Mouse (Mus musculus) layer of hippocampus, postnatal 36 days (tissue): ENCODE measurements around the gene Pde8b. TPM values are rescaled to one million over a fixed set of nuclear protein-coding genes. Genes with fewer than 3 reads are reported as not detected.

ENCODE experiments used
- DNase-seq, 2 experiments: peaks; one replicate each; pipeline ENCODE4 v3.0.0; 2022
- total RNA-seq, 2 experiments: library from RNA; stranded (reverse); gene quantifications; 2 replicates each; pipeline ENCODE4 v1.2.3; 2021

Pde8b gene
- total RNA-seq, 2 experiments from 2014 or later = 97.2 to 99.8 TPM

DNA sequence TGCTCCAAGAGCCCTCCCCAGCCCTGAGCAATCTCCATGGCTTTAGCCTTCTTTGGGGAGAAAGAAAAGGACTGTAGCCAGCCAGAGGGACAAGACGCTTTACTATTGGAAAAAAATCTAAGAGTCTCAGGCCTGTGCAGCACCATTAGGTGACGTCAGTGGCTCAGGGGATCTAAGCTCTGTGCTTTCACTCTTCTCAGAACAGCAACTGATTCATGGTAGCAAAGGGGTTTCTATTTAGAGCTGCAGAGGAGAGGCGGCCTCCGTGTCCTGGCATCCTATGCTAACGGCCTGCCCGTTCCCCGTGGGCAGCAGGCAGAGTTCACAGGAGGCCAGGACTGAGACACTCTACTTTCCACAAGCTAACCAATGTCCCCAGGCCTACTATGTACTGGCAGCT lies 169.1 kb downstream of the Pde8b start:
- no peak for DNase-seq

DNA sequence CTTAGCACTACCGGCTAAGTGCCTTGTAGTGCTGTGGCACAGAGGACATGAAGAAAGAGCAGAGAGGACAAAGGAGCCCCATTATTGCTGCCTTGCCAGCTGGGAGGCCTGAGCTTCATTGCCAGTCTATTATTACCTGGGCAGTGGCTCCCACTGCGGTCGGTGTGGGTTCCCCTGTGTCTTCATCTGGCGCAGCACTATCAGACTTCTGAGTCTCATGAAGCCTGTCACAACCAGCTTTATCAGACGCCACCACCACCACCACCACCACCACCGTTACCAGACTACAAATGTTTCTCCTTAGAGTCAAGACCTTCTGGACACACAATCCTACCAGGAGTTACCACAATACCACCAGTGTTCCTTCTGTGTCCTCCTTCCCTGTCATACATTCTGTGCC lies 171.6 kb downstream of the Pde8b start:
- no peak for DNase-seq

DNA sequence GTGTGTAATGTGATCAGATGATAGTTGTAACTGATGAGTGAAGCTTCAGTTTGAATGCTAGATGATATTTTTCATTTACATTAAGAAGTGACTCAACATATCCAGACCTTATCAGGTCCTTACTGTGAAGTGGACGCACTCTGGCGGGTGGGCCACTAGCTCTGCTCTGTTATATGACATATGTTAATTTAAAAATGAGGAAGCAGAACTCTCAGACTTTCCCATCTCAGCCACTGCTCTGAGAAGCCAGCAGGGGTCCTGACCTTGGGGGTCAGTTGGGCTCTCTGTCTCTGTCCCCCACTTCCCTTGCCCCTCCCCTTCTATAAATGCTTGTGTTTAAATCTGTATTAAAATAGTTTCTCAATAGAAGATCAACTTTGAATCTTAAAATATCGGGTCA lies 172.4 kb downstream of the Pde8b start:
- no peak for DNase-seq

DNA sequence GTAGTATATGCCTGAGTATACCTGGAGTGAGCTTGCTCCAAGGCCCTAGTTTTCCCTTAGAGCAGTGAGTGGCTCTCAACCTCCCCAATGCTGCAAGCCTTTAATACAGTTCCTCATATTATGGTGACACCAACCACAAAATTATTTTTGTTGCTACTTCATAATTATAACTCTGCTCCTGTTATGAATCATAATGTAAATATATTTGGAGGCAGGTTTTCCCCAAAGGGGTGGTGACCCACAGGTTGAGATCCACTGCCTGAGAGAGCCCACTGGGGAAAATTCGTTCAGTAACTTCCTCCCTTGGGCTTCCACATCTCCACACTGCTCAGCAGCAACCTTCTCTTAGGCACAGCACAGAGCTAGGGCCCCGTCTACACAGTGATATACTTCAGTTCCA lies 174.0 kb downstream of the Pde8b start:
- DNase-seq = no peak

DNA sequence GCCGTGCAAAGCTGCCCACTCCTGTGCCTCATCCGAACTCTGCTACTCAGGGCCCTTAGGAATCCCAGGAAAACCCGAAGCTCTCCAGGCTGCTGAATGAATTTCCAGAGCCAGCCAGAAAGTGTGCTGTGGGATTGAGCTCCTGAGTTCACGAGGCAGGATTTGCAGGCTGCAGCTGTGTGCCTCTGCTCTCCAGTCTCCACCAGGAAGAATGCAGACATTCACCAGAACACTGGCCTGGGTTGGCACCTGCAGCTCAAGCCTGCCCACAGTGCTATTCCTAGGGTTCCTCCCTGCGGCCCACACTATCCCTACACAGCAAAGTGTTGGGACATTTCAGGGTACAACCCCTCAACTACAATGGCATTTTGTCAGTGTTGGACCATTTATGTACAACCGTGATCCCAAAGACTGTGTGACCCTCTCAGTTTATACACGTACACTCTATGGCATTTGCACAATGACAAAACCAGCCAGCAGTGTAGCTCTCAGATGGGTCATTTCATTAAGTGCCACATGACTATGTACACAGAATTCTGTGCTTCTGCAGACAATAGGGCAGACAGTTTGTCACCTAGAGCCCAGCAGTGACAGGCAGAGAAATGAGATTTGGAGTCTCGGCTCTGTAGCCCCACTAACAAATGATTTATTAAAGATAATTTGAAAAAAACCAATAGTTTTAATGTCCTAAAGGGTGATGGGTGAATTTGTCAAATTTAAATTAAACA lies 176.5 kb downstream of the Pde8b start:
- no peak for DNase-seq

DNA sequence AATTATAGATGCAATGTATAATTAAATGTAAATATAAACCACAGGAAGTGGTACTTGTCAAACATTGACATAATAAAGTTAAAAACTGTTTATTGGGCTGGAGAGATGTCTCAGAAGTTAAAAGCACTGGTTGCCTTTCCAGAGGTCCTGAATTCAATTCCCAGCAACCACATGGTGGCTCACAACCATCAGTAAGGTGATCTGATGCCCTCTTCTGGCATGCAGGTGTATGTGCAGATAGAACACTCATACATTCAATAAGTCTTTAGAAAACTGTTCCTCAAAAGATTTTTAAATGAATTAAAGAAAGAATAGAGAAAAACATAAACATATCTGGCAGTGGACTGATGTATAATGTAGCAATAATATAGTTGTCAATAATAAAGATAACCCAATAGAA lies 179.9 kb downstream of the Pde8b start:
- DNase-seq = no peak

DNA sequence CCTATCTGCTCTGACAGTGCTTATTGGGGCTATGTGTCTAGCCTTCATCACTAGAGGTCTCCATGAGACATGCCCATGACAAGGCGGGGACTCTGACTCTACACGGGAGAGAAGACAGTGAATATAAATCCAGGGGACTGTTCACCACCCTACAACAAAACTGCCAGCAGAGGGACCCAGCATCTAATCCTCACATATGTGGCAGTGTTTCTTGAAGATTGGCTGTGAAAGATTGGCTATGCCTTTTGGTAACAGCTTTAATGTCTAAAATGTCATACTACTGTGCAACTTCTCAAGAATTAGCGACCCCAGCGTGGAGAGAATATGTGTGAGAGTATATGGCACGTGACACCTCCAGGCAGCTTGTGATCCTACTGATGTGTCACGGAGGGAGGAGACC lies 182.3 kb downstream of the Pde8b start:
- no peak for DNase-seq

DNA sequence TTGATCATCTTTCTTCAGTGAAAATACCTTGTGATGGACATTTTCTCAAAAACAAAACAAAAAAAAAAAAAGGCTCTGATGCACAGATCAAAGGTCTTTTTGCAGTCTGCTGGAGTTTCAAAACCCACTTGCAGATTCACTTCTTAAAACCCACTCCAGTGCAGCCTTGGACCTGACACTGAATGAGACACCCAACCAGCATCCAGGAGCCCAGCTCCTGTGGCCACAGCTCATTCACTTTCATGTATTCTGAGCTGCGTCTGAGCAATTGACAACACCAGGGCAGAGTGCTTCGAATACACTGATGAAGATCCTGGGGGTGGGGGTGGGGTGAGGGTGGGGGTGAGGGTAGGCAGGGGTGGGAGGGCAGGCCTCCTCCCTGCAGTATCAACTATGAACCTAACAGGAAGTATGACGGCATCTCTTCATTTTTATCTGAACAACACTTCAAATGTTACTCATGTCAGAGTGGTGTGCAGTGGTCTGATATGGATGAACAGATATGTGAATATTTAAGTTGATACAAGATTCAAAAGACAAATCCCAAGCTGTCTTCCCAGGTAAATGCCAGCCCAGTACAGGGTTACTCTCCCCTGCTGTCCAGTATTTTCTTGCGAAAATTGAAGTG lies 186.6 kb downstream of the Pde8b start:
- DNase-seq = no peak

DNA sequence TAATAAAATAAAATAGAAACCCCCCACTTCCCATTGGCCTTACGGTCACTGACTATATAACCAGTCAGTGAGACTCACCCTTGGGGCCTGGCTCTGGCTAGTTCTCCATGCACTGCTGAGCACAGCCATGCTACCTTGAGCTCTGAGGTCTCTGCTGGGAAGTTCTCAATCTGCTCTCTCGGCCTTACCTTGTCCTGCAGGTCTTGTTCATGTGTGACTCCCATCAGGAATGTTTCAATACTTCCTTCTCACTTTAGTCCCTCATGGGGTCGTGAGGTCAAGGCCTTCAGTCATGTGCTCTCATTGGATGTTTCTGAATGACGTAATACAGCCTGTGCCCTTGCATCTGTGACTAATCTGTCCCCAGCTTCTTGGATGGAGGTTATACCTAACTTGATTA lies 191.3 kb downstream of the Pde8b start:
- DNase-seq = no peak

DNA sequence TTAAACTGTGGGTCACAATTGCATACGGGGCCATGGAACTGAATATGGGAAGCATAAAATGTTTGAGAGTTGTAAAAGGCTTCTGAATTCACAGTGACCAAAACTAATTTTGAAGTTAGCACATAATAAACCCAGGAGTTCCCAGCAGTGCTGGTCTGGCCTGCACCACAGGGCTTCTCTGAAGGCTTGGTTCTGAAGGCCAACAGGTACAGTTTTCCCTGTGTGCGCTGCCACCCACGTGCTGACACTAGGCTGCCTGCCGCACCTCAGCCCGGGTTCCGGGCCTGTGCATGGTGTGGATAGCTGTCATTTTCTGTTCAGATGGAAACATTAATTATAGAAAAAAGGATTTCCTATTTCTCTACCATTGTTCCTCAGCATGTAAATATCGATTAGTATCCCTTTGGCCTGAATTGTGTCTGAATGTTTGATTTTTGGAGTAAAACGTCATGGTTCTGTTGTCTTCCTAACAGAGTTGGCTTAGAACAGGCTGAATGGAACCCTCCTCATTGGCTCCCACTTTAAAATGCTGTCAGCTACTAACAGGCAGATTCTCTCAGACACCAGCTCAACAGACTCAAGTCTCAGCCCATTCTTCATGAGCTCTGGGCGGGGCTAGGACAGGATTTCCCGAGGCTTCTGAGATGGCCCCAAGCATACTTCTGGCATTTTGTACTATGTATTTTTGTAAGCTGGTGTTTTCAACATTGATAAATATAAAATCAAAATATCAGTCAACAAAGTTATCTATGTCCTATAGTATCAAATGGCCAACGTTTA lies 193.4 kb downstream of the Pde8b start:
- DNase-seq = no peak

DNA sequence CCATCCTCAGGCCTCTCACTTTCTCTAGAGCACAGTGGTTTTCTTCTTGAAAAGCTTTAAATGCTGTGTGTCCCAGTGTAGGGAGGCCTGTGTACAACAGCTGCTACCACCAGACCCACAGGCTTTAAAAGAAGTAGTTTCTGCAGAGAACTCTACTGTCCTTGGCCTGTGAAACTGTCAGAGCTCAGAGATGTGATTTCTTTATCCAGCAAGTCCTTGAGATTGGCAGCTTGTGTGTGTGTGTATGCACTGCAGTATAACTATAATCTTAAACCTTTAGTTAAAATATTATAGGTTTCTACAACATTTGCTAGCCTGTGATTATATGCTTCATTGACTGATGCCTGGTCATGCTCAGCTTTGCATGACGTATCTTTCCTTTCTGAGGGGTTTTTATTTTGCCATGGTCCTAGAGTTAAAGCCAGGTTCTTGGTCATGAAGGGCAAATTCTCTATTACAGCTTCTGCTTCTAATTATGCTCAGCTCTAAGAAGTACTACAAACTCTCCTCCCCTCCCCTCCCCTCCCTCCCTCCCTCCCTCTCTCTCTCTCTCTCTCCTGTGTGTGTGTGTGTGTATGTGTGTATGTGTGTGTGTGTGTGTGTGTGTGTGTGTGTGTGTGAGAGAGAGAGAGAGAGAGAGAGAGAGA lies 194.3 kb downstream of the Pde8b start:
- no peak for DNase-seq

DNA sequence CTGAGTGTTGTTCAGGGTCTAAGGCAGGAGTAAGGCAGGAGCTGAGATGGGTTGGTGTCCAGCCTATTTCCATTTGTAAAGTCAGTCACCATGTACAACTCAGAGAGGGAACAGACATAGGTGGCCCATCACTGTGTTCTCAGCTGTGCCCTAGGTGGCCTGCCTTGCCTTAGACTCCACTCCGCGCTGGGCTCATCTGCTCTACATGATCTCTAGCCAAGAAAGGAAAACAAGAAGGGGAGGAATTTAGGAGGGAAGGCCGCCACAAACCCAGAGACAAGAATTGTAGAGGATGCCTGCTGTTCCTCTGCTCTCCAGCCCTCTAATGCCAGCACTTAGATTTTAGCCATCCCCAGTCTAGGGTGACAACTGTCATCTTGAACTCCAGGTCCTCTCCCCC lies 197.7 kb downstream of the Pde8b start:
- no peak for DNase-seq

DNA sequence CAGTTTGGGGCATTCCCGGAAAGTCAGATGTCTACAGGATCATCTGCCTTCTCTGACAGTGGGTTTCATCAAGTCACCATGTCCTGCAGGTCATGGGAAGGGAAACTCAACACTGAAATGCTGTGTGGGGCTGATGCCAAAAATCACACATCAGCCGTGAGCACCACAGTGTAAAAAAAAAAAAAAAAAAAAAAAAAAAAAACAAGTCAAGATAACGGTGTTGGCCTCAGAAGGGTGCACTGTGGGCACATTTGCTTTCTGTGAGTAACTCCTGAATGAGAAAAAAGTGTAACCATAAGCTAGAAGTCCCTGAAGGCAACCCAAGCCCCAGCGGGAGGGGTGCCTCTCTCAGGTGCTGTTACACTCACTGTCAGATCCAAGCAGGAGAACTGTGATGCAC lies 199.7 kb downstream of the Pde8b start:
- no peak for DNase-seq

DNA sequence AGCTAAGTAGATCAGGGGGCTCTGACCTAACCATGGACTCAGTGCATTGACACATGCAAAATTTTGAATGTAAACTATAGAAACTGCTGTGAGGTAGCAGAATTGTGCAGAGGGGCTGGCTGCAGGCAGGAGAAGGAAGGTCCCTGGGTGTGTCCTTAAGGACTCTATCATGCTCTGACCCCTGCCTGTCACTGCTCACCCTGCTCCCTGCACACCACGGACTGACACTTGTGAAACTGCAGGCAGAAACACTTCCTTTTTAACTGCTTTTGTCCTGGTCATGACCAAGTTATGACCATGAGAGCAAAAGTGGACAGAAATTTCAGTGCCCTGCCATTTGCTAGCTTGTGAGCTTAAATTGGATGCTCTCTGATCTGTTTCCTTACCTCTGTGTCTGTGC lies 206.0 kb downstream of the Pde8b start:
- no peak for DNase-seq

DNA sequence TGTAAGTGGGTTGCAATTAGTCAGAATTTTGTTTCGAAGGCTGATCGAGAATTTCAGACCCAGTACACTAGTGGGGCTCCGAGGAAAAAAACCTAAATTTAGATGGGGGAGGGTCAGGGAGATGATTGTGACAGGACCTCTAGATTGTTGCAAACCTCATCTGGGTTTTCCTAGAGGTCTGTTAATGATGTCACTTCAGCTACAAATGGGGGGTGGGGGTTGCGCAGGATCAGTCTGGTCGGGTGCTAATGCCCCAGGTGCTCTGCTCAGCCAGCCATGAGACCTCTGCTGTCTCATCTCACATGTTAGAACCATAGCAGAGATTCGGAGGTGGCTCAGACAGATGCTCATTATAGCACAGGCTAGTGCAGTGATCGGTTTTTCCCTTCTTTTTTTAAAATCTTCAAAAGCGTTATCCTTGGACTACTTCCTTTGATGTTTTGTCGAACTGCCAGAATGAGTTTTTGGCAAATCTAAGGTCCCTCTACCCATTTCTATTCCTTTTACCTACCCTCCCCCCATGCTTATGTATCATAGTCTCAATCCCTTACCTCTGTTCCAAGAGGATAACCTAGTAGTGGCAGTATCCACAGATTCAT lies 209.9 kb downstream of the Pde8b start:
- DNase-seq = no peak

DNA sequence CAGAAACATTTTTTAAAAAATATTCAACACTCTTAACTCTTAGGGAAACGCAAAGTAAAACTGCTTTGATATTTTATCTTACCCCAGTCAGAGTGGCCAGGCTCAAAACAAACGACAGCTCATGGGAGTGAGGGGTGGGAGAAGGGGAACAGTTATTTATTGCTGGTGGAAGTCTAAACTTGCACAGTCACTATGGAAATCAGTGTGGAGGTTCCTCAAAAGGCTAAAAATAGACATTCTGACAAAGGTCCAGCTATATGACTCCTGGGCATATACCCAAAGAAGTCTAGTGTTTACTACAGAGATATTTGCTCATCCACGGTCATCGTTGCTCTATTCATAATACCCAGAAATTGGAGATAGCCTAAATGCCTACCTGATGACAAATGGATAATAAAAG lies 211.9 kb downstream of the Pde8b start:
- no peak for DNase-seq

DNA sequence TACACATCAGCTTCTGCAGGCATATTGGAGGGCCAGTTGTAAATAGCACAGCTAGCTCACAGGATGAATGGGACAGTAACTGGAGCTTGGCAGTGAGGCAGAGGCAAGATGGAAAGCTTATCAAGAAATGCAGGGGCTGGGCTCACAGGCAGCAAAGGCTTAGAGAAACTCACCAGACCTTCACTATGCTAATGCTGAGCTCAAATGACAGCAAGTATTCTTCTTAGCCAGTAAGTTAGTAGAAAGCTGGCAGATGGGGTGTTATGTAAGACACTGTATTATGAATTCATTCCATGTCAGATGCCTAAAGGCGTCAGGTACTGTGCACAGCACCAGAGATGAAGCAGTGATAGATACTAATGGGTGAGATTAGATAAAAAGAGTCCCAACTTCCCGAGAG lies 215.4 kb downstream of the Pde8b start:
- peak; percentile 30 to 39 for DNase-seq

DNA sequence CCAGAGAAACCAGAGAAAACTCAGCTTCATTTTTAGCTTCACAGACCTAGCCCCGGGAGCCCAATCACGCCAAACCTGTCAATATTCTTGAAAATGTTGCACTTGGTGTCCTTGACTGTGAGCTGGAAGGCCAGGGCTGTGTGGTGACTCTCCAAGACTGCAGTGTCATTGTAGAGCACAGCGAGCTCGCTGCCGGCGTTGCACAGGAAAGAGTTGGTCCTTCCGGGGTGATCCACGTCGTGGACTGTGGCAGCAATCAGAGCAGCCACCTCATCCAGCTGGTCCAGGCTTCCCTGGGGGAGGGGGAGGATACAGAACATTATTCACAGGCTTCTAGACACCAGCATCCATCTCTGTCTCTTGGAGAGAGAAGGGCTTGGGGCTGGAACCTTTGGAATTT lies 216.0 kb downstream of the Pde8b start:
- no peak for DNase-seq

DNA sequence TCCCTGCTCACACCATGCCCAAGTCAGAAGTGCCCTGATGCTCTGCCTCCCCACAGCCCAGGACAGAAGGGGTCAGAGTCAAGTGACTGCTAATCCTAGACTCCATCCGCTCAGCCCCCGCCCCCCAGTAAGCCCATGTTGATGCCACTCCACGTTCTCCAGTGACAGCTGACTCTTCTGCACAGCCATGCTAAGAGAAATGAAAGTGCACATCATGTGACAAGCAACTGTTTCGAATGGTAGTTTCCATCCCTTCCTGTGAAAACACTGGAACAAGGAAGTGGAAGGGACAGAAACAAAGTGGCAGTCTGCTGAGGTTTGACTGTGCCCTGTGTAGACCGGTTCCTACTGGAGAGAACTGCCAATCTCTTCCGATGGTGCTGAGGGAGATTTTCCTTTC lies 217.2 kb downstream of the Pde8b start:
- DNase-seq = no peak

DNA sequence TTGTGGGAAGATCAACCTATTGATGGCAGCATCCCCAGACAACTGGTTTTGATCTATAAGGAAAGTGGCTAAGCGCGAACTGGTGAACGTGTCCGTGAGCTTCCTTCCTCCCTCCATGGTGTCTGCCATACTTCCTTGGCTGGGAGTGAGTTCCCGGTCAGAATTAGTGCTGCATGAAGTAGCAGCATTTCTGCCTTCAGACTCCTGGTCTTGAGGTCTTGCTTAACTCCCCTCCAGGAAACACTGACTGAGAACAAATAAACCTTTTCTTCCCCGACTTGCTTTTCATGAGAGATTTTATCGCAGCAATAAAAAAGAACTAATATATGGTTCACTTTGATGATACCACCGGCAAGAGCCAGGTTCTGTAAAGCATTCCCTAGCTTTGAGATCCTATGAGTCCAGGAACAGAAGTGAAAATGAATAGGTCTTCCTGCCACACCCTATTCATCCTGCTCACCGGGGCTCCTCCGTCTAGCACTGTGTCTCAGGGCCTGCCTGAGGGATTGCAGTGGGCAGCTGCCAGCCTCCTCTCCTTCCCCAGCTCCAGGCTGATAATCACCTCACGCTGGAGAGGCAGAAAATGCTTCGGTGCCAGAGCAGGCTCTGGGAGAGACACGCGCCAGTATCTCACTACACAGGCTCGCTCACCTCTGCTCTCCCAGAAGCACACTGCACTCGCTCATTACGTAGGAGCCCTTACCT lies 217.9 kb downstream of the Pde8b start:
- DNase-seq = no peak

DNA sequence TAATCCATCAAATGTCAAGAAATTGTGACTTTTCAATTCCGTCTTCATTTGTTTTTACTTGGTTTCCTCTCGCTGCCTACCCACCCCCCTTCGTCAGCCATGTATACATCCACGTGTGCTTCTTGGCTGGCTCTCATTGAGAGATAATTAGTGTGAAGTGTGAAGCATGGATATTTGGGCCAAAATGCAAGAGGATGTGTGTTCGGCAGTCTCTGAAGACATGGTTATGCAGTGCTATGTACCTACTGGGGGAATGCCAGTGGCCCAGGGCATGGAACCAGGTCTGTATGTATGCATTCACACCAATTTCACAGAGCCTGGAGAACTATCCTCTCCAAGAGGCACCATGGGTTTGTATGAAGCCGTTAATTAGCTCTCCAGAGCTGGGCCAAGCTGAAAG lies 219.3 kb downstream of the Pde8b start:
- no peak for DNase-seq

DNA sequence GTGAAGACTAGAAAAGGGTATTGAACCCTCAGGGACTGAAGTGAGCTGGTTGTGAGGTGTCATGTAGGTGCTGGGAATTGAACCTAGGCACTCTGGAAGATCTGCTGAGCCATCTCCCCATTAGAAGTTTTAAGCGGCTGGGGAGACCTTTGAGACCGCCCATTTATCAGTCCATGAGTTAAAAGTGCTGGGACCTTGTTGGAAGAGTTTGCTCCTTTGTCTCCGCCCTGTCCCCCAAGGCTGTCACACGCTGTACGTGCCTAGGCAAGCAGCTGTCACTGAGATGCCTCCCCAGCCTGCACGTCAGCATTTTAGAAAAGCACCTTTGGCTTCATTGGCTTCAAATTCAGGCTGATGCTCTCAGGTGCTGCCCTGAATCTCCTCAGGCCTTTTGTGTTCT lies 229.9 kb downstream of the Pde8b start:
- no peak for DNase-seq
